Mouse (Mus musculus): ENCODE data around the gene Fbxo34.

Gene Fbxo34

GRCm38 (mm10) chr14:47473891-47474290 is 23.7 kb downstream of the Fbxo34 start:
- DNase-seq: no peak

- peak; percentile 25 to 31 for DNase-seq
These were observed 24.5 kb downstream of the Fbxo34 start for GRCm38 (mm10) chr14:47474571-47475254.

- no peak for DNase-seq
These were observed 26.0 kb downstream of the Fbxo34 start for GRCm38 (mm10) chr14:47476266-47476665.

- DNase-seq: no peak
These were observed 27.5 kb downstream of the Fbxo34 start for GRCm38 (mm10) chr14:47477711-47478110.

GRCm38 (mm10) chr14:47482200-47482599 is 32.0 kb downstream of the Fbxo34 start:
- DNase-seq: no peak

- no peak for DNase-seq
These were observed 32.9 kb downstream of the Fbxo34 start for GRCm38 (mm10) chr14:47483099-47483498.

- DNase-seq: no peak
These were observed 38.5 kb downstream of the Fbxo34 start for GRCm38 (mm10) chr14:47488732-47489131.

GRCm38 (mm10) chr14:47489310-47490097 is 39.3 kb downstream of the Fbxo34 start:
- DNase-seq: no peak

GRCm38 (mm10) chr14:47490732-47491131 is 40.5 kb downstream of the Fbxo34 start:
- DNase-seq: no peak

- DNase-seq: no peak
These were observed 43.6 kb downstream of the Fbxo34 start for GRCm38 (mm10) chr14:47493592-47494361.

GRCm38 (mm10) chr14:47495951-47496350 is 45.7 kb downstream of the Fbxo34 start:
- DNase-seq: no peak

- no peak for DNase-seq
These were observed 46.9 kb downstream of the Fbxo34 start for GRCm38 (mm10) chr14:47497166-47497565.

GRCm38 (mm10) chr14:47498632-47499031 is 48.4 kb downstream of the Fbxo34 start:
- no peak for DNase-seq

GRCm38 (mm10) chr14:47504036-47504435 is 53.8 kb downstream of the Fbxo34 start:
- DNase-seq: no peak

GRCm38 (mm10) chr14:47506676-47507075 is 56.5 kb downstream of the Fbxo34 start:
- no peak for DNase-seq

GRCm38 (mm10) chr14:47508035-47508434 is 57.8 kb downstream of the Fbxo34 start:
- DNase-seq: no peak

GRCm38 (mm10) chr14:47510244-47510643 is 60.0 kb downstream of the Fbxo34 start:
- DNase-seq: no peak

- no peak for DNase-seq
These were observed 63.4 kb downstream of the Fbxo34 start for GRCm38 (mm10) chr14:47513606-47514005.

GRCm38 (mm10) chr14:47514816-47515453 is 64.7 kb downstream of the Fbxo34 start:
- peak; percentile 4 to 10 for DNase-seq

GRCm38 (mm10) chr14:47515636-47516035 is 65.4 kb downstream of the Fbxo34 start:
- no peak for DNase-seq

- no peak for DNase-seq
These were observed 66.5 kb downstream of the Fbxo34 start for GRCm38 (mm10) chr14:47516755-47517154.

- DNase-seq: no peak
These were observed 68.4 kb downstream of the Fbxo34 start for GRCm38 (mm10) chr14:47518619-47519018.

Measured in B cell, adult 2 months (primary cell).